Mouse (Mus musculus): ENCODE data around the gene Derl3.

Gene Derl3

GRCm38 (mm10) chr10:75904391-75904790, 11.2 kb downstream of the Derl3 start:
- no peak for DNase-seq (ENCODE audit: inconsistent age in 2 of 2, low spot score in 1 of 2)

GRCm38 (mm10) chr10:75906882-75907281, 13.7 kb downstream of the Derl3 start:
- no peak for DNase-seq (ENCODE audit: inconsistent age in 2 of 2, low spot score in 1 of 2)

DNA sequence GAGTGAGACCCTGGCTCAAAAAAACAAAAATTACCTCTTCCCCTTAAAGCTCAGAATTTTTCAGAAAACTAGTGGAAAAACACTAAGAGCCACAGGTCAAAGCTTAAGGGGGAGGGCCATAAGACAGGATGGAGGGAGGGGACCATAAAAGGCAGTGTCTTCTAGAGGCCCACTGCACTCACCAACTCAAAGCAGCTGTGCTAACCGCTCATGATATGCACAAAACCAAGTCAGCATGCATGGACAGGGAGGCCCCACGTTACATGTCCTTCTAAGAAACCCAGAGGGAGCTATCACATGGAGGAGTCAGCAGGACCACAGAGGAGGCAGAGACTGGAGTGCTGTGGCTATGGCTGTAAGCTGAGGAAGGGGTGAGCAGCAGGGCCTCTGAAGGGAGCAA, 17.5 kb downstream of the Derl3 start:
- no peak for DNase-seq (ENCODE audit: inconsistent age in 2 of 2, low spot score in 1 of 2)

DNA sequence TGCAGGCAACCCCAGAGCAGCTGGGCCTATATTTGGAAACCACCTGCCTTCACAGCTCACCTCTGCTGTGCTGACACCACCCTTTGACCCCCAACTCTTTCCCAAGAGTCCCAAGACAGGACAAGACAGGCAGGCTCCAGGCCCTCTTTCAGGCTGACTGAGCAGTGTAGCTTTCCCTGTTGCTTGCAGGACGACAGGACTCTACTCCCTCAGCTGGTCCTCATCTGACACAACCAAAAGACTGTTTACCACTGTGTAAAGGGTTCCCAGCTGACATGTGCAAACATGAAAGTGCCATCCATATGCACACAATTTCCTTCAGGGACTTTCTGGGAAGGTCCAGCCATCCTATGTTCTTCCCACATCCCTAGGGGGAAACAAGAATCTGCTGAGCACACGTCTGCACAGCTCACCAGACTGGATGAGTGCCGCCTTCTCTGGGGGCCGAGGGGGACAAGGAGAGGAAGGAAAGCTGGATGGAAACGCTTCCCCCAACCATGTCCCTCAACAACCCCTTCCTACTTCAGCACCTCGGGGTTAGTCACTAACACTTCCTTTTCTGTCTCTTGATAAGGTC, 19.9 kb downstream of the Derl3 start:
- no peak for DNase-seq (ENCODE audit: inconsistent age in 2 of 2, low spot score in 1 of 2)

GRCm38 (mm10) chr10:75915557-75915956, 22.3 kb downstream of the Derl3 start:
- DNase-seq (ENCODE audit: inconsistent age in 2 of 2, low spot score in 1 of 2), result no peak

DNA sequence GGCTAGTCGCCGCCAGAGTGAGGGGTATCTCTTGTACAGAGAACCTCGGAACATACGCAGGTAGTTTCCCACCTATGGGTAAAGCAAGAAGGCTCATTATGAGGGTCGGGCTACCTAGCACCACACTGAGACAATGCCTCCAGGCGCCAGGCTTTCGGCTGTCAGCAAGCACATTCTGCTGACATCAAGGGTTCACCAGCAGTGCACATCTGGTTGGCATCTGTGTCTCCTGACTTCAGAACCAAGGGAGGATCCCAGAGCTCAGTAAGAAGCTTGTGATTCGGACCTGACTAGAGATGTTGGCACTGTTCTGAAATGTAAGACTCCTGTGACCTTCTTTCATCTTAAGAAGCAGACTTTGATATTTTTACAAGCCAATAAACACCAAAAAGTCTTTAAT, 23.6 kb downstream of the Derl3 start:
- DNase-seq (ENCODE audit: inconsistent age in 2 of 2, low spot score in 1 of 2), result no peak

- no peak for DNase-seq (ENCODE audit: inconsistent age in 2 of 2, low spot score in 1 of 2)
These were observed 25.8 kb downstream of the Derl3 start for GRCm38 (mm10) chr10:75919026-75919425.

- peak; percentile 96 to 98 for DNase-seq (ENCODE audit: inconsistent age in 2 of 2, low spot score in 1 of 2)
These were observed 28.0 kb downstream of the Derl3 start, which contains the start of gene Smarcb1 for GRCm38 (mm10) chr10:75921026-75921725. Smarcb1 (minus strand) TSS chr10:75921617.

DNA sequence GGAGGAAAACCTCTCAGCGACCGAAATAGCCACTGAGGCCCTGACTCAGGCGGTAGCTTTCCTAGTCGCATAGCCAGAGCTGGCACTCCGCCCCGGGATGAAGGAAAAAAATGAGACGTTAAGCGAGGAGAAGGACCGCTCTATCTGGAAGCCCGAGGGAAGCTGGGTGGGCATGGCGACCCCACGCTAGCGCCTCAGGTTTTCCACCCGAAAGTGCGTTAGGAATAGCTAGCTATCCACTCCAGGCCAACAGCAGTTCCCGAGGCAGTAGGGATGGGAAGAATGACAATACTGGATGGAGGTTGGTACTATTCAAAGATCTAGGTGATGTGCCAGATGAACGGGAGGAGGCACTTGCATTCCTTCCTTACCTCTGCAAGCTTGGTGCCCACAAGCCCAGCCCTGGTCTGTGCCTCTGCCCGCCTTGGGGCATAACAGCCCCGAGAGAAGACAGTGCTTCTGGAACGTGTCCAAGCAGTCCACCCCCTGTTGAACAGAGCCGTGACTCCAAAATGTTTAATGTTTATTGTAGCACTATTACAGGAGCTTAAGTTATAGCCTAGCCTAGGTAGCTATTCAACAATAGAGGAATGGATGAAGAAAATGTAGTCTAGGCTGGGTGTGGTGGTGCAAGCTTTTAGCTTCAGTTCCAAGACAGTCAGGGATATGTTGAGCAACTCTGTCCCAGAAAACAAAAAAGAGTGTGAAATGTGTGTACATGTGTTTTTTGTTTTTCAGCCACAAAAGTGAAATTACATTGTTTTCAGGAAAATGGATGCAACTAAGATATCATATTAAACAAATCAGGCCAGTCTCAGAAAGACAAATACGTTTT, 28.7 kb downstream of the Derl3 start:
- peak in 1 of 2 experiments; percentile 47 for DNase-seq (ENCODE audit: inconsistent age in 2 of 2, low spot score in 1 of 2)

DNA sequence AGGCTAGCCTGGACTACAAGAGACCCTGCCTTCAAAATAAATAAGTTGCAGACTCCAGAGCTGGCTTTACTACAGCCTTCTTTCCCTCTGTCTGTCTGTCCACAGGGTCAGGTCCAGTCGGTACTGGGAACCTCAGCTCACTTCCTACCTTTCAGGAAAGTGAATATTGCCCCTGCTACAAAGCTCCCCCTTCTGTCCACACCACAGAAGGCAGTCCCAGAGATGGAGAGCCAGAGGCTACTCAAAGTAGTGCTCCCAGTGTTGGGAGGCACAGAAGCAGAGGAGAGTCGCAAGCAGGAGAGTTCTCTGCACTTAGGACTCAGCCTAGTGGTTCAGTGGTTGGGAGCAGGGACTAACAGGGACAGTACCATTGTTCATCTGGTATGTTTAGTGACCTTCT, 31.1 kb downstream of the Derl3 start:
- DNase-seq (ENCODE audit: inconsistent age in 2 of 2, low spot score in 1 of 2), result no peak

DNA sequence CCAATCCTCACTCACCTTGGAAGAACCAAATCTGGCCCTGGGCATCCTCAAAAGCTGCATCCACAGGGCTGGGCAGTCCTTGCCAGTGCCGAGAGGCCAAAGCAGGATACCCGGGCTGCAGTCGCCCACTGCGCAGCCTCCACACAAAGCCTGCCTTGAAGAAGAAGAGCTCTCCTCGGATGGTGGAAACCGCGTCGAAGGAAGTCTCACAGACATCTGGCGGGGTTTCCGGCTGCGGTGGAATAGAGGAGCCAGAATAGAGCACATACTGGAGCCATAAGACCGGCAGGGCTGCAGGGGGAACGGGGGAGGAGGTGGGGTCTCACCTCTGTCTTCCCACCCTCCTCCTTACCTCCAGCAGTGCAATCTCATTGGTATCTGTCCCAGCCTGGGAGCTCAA, 33.2 kb downstream of the Derl3 start:
- no peak for DNase-seq (ENCODE audit: inconsistent age in 2 of 2, low spot score in 1 of 2)

GRCm38 (mm10) chr10:75930304-75930703, 37.1 kb downstream of the Derl3 start:
- peak; percentile 65 to 77 for DNase-seq (ENCODE audit: inconsistent age in 2 of 2, low spot score in 1 of 2)

DNA sequence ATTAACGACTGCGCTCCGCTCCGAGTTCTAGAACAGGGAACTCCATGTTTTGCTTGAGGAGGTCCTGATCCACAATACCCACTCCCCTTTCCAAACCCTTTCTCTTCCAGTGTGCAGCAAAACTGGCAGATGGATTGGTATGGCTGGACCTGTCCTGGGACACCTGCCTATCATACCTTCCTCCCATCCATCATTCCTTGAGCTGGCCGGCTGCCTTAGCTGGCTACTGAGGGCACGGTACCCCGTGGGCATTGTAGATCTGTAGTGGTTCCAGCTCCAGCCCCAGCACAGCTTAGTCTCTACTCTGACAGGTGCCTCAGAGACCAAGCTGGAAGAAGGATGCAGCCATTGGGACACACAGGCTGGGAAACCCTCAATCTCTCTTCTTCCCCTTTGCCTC, 38.1 kb downstream of the Derl3 start:
- DNase-seq (ENCODE audit: inconsistent age in 2 of 2, low spot score in 1 of 2), result no peak

DNA sequence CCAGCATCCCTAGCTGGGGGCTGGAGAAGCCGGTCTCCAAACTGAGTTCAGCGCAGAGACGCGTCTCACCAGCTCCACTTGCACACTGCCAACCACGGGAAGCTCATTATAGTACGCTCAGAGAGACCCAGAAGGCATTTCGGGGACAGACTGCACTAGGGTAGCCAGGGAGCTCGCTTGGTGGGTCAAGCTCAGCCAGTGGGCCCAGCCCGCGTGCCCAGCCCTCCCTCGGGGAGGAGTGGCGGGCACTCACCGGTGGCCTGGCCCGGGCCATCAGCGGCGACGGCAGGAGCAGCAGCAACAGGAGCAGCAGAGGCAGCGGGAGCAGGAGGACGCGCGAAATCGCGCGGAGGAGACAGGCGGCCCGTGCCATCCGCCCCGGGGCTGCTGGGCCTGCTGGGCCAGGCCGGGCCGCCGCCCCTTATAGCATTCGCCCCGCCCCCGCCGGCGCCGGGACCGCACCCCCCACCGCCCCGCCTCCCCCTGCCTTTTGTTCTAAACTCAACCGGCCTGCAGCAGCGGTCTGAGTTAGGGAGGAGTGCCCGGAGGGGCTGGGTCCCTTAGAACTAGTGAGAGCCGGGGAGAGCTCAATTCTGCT, 39.0 kb downstream of the Derl3 start:
- DNase-seq (ENCODE audit: inconsistent age in 2 of 2, low spot score in 1 of 2), result peak; percentile 69 to 81

- no peak for DNase-seq (ENCODE audit: inconsistent age in 2 of 2, low spot score in 1 of 2)
These were observed 39.7 kb downstream of the Derl3 start, which contains the start of gene Chchd10 for GRCm38 (mm10) chr10:75932891-75933290. Chchd10 (plus strand) TSS chr10:75933130.

GRCm38 (mm10) chr10:75934991-75935390, 41.8 kb downstream of the Derl3 start:
- no peak for DNase-seq (ENCODE audit: inconsistent age in 2 of 2, low spot score in 1 of 2)

DNA sequence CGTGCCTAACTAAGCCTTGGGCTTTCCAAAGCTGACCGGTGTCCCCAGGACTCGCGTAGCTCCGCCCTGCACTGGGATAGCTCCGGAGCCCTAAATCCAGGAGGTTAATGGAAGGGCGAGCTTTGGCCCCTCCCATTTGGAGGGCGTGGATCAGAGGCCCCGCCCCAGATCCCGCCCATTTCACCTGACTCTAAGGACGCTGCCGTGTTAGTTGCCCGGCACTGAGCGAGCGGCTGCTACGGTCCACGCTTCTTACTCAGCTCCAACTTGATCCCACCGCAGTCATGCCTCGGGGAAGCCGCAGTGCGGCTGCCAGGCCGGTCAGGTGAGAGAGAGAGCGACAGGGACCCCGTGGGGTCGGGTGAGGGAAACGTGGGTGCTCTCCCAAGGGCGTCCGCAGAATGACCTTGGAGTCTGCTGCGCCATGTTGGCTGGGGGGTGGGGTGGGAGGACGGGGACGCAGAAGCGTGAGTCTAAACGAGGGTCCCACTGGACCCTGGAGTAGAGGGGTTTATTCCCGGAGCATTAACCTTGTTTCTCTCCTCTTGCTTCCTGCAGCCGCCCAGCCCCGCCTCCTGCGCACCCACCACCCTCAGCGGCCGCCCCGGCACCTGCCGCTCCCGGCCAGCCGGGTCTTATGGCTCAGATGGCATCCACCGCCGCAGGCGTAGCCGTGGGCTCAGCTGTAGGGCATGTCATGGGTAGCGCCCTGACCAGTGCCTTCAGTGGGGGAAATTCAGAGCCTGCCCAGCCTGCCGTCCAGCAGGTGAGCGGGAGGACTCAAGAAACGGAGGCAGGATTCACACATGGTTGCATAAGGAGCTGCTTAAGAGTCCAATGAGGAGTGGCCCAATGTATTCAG, 42.7 kb downstream of the Derl3 start, which contains the start of gene Mmp11:
Gene Mmp11 (minus strand): TSS at position 817 of the 862 bp plus-strand sequence.
- DNase-seq (ENCODE audit: inconsistent age in 2 of 2, low spot score in 1 of 2), result peak; percentile 88 to 97

DNA sequence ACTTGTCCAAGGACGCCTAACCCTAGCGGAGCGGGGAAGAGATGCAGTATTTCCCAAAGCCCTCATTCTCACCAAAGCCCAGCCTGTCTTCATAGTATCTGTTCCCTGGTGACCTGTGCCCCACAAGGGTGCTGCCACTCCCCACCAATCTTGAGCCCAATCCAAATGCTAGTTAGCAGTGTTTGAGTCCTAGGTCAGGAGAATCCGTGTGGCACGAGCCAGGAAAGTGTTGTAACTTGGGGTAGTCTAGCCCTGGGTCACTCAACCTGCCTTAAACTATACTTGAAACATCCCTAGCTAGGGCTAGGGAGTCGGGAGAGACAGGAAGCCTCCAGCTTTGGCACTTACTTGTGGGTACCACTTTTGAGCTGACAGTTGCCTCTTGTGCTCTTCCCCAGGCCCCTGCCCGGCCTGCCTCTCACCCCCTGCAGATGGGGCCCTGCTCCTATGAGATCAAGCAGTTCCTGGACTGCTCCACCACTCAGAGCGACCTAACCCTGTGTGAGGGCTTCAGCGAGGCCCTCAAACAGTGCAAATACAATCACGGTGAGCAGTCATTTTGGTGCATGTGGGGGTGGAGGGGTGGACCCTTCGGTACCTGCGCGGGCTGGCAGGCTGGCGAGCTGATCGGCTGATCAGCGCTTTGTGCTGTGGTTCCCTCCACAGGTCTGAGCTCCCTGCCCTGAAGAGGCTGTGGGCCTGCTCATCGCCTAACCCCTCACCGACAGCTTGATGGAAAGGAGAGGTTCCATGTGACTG, 43.9 kb downstream of the Derl3 start:
- peak; percentile 50 to 84 for DNase-seq (ENCODE audit: inconsistent age in 2 of 2, low spot score in 1 of 2)

- DNase-seq (ENCODE audit: inconsistent age in 2 of 2, low spot score in 1 of 2), result peak; percentile 80 to 85
These were observed 44.8 kb downstream of the Derl3 start for GRCm38 (mm10) chr10:75937851-75938643.
